Mouse (Mus musculus): ENCODE results near the gene Slco3a1. TPM values are rescaled to one million over a fixed set of nuclear protein-coding genes. Genes with fewer than 3 reads are reported as not detected.

Gene Slco3a1
- total and polyA plus RNA-seq, 2 experiments = 2.1 to 4.3 TPM

DNA sequence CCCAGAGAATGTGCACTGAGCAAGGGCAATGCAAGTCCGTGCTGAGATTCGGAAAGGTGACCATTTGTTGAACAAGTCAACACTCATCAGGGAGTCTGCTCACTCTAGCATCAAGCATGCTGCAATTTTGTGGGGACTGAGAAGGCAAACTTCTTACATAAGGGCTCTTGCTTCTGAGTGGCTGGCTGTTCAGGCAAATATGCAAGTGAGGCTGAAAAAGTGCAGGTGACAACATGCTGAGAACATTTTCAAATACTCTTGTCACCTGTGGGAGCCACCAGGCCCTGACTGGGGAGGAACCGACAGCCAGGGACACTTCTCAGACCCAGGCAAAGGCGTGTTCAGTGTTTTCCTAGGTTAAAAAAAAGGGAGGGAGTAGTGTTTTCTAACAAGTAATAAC lies 18.4 kb downstream of the Slco3a1 start:
- 78% methylated on average over 4 of the region's 4 CpGs for WGBS
- no peaks in the 10 kb centered on the region for H3K36me3 ChIP-seq (ENCODE audit: control insufficient read depth, insufficient read depth, low read length)
- H3K4me1 ChIP-seq (ENCODE audit: control insufficient read depth, insufficient read depth, low read length) = peaks cover 5% of the 10 kb centered on the region
- TF ChIP-seq POLR2A (IDR thresholded peaks at IDR 0.05; ENCODE audit: extremely low read depth, insufficient read depth, low read length) (no peak), CTCF (IDR thresholded peaks at IDR 0.05; ENCODE audit: low read depth, low read length) (no peak)
- H3K9ac ChIP-seq (ENCODE audit: low read depth, low read length) = no peak overlapping the region
- H3K27ac ChIP-seq (replicated peaks; ENCODE audit: insufficient read depth, low read depth, low read length) = no peak overlapping the region
- peaks cover 3% of the 10 kb centered on the region; the same call in 1 of the 2 replicates for H3K79me2 ChIP-seq (ENCODE audit: control insufficient read depth, insufficient read depth, low read length)
- no peak overlapping the region for H3K4me3 ChIP-seq (ENCODE audit: insufficient read depth, low read depth, low read length)
- no peak for DNase-seq (ENCODE audit: extremely low read depth, low read depth, low spot score)
- no peaks in the 10 kb centered on the region for H3K27me3 ChIP-seq (ENCODE audit: control insufficient read depth, insufficient read depth, low read length)

DNA sequence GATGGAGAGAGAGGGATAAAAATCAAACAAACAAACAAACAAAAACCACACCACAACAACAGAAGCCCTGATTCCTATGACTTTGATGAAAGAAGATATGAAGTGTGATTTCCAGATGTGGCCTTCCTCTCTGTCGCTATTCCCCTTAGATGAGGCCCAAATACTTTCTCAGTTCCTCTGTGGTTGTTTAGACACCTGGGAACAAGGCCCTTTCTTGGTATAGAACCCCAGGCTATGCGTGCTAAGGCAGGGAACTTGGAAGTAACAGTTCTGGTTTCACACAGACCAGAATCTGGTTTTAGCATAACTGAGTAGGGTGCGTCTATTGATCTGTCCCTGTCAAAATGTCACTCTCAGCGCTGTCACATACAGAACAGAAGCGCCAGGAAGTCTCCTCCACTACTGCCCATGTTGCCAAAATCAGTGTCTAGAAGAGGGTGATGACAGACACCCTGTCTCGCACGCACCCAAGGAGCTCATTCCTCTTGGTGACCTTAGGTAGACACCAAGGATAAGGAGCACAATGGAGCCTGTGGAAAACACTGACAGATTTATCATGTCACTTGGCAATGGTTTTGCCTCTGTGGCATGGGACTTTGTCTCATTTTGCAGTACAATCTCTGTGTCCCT lies 23.0 kb downstream of the Slco3a1 start:
- Histone ChIP-seq H3K27ac (replicated peaks; ENCODE audit: insufficient read depth, low read depth, low read length) (no peak overlapping the region), H3K36me3 (ENCODE audit: control insufficient read depth, insufficient read depth, low read length) (no peaks in the 10 kb centered on the region), H3K4me1 (ENCODE audit: control insufficient read depth, insufficient read depth, low read length) (no peaks in the 10 kb centered on the region; the same call in 1 of the 2 replicates), H3K79me2 (ENCODE audit: control insufficient read depth, insufficient read depth, low read length) (peaks cover 3% of the 10 kb centered on the region; the same call in 1 of the 2 replicates), H3K9ac (ENCODE audit: low read depth, low read length) (no peak overlapping the region), H3K4me3 (ENCODE audit: insufficient read depth, low read depth, low read length) (no peak overlapping the region), H3K27me3 (ENCODE audit: control insufficient read depth, insufficient read depth, low read length) (no peaks in the 10 kb centered on the region)
- no peak for DNase-seq (ENCODE audit: extremely low read depth, low read depth, low spot score)
- TF ChIP-seq CTCF (IDR thresholded peaks at IDR 0.05; ENCODE audit: low read depth, low read length) (no peak), POLR2A (IDR thresholded peaks at IDR 0.05; ENCODE audit: extremely low read depth, insufficient read depth, low read length) (no peak)
- 76% methylated on average over 7 of the region's 7 CpGs for WGBS

DNA sequence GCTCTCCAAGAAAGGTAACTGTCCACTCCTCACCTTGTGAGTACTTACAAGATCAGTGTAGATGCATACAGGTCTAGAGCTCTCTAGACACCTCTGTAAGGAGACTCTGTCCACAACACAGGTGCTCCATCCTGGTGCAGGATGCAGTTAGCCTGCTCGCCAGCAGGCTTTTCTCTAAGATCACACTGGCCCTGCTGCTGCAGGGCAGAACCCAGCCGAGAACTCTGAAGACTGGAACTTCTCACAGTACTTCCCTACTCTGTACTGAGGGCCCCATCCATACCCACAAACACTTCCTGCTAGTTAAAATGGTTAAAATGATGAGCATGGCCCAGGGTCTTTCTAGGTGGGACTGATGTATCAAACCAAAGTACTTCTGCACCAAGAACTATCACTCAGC lies 24.7 kb downstream of the Slco3a1 start:
- Histone ChIP-seq H3K4me3 (ENCODE audit: insufficient read depth, low read depth, low read length) (no peak overlapping the region), H3K27me3 (ENCODE audit: control insufficient read depth, insufficient read depth, low read length) (no peaks in the 10 kb centered on the region), H3K27ac (replicated peaks; ENCODE audit: insufficient read depth, low read depth, low read length) (no peak overlapping the region), H3K9ac (ENCODE audit: low read depth, low read length) (no peak overlapping the region), H3K36me3 (ENCODE audit: control insufficient read depth, insufficient read depth, low read length) (no peaks in the 10 kb centered on the region), H3K4me1 (ENCODE audit: control insufficient read depth, insufficient read depth, low read length) (peaks cover 1% of the 10 kb centered on the region; the same call in 1 of the 2 replicates), H3K79me2 (ENCODE audit: control insufficient read depth, insufficient read depth, low read length) (peaks cover 3% of the 10 kb centered on the region; the same call in 1 of the 2 replicates)
- TF ChIP-seq POLR2A (IDR thresholded peaks at IDR 0.05; ENCODE audit: extremely low read depth, insufficient read depth, low read length) (no peak), CTCF (IDR thresholded peaks at IDR 0.05; ENCODE audit: low read depth, low read length) (no peak)
- no peak for DNase-seq (ENCODE audit: extremely low read depth, low read depth, low spot score)
- 71% methylated on average over 2 of the region's 2 CpGs for WGBS

- WGBS = 41% methylated on average over 4 of the region's 4 CpGs
- Histone ChIP-seq H3K27me3 (ENCODE audit: control insufficient read depth, insufficient read depth, low read length) (no peaks in the 10 kb centered on the region), H3K9ac (ENCODE audit: low read depth, low read length) (no peak overlapping the region), H3K4me1 (ENCODE audit: control insufficient read depth, insufficient read depth, low read length) (peaks cover 1% of the 10 kb centered on the region; the same call in 1 of the 2 replicates), H3K4me3 (ENCODE audit: insufficient read depth, low read depth, low read length) (no peak overlapping the region), H3K36me3 (ENCODE audit: control insufficient read depth, insufficient read depth, low read length) (no peaks in the 10 kb centered on the region), H3K79me2 (ENCODE audit: control insufficient read depth, insufficient read depth, low read length) (no peaks in the 10 kb centered on the region), H3K27ac (replicated peaks; ENCODE audit: insufficient read depth, low read depth, low read length) (no peak overlapping the region)
- DNase-seq (ENCODE audit: extremely low read depth, low read depth, low spot score) = peak; percentile 5
- TF ChIP-seq POLR2A (IDR thresholded peaks at IDR 0.05; ENCODE audit: extremely low read depth, insufficient read depth, low read length) (no peak), CTCF (IDR thresholded peaks at IDR 0.05; ENCODE audit: low read depth, low read length) (no peak)
These were observed 25.3 kb downstream of the Slco3a1 start for GRCm38 (mm10) chr7:74529183-74529757.

GRCm38 (mm10) chr7:74528182-74528581 lies 26.4 kb downstream of the Slco3a1 start:
- Histone ChIP-seq H3K4me1 (ENCODE audit: control insufficient read depth, insufficient read depth, low read length) (peaks cover 1% of the 10 kb centered on the region; the same call in 1 of the 2 replicates), H3K9ac (ENCODE audit: low read depth, low read length) (no peak overlapping the region), H3K79me2 (ENCODE audit: control insufficient read depth, insufficient read depth, low read length) (no peaks in the 10 kb centered on the region), H3K36me3 (ENCODE audit: control insufficient read depth, insufficient read depth, low read length) (no peaks in the 10 kb centered on the region), H3K27ac (replicated peaks; ENCODE audit: insufficient read depth, low read depth, low read length) (no peak overlapping the region), H3K4me3 (ENCODE audit: insufficient read depth, low read depth, low read length) (no peak overlapping the region), H3K27me3 (ENCODE audit: control insufficient read depth, insufficient read depth, low read length) (no peaks in the 10 kb centered on the region)
- TF ChIP-seq POLR2A (IDR thresholded peaks at IDR 0.05; ENCODE audit: extremely low read depth, insufficient read depth, low read length) = no peak
- no peak for TF ChIP-seq CTCF (IDR thresholded peaks at IDR 0.05; ENCODE audit: low read depth, low read length)
- 86% methylated on average over 5 of the region's 5 CpGs for WGBS
- no peak for DNase-seq (ENCODE audit: extremely low read depth, low read depth, low spot score)

DNA sequence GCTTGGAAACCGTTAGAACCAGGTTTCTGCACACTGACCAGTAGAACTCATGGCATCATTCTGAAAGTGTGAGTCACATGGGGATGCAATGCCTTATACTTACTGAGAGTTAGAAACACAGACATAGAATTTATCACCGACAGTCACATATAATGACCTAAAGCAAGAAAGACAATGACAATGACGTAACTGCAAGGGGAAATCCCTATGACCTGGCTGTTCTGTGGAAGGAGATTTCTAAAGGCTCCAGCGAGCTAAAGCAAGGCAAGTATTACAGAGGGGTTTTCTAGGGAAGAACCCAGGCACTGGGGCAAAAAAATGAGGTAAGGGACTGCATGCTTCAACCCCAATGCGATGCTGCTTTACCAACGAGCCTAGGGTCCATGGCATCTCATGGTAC lies 26.9 kb downstream of the Slco3a1 start:
- no peaks in the 10 kb centered on the region for H3K79me2 ChIP-seq (ENCODE audit: control insufficient read depth, insufficient read depth, low read length)
- DNase-seq (ENCODE audit: extremely low read depth, low read depth, low spot score) = no peak
- H3K9ac ChIP-seq (ENCODE audit: low read depth, low read length) = no peak overlapping the region
- peaks cover 1% of the 10 kb centered on the region; the same call in 1 of the 2 replicates for H3K4me1 ChIP-seq (ENCODE audit: control insufficient read depth, insufficient read depth, low read length)
- H3K4me3 ChIP-seq (ENCODE audit: insufficient read depth, low read depth, low read length) = no peak overlapping the region
- 76% methylated on average over 6 of the region's 6 CpGs for WGBS
- H3K27me3 ChIP-seq (ENCODE audit: control insufficient read depth, insufficient read depth, low read length) = no peaks in the 10 kb centered on the region
- no peaks in the 10 kb centered on the region for H3K36me3 ChIP-seq (ENCODE audit: control insufficient read depth, insufficient read depth, low read length)
- no peak overlapping the region for H3K27ac ChIP-seq (replicated peaks; ENCODE audit: insufficient read depth, low read depth, low read length)
- TF ChIP-seq CTCF (IDR thresholded peaks at IDR 0.05; ENCODE audit: low read depth, low read length) = no peak
- no peak for TF ChIP-seq POLR2A (IDR thresholded peaks at IDR 0.05; ENCODE audit: extremely low read depth, insufficient read depth, low read length)

Measured in liver, adult 2 months (tissue).